Mouse (Mus musculus): ENCODE results near the gene Rps7.

The Rps7 gene

DNA sequence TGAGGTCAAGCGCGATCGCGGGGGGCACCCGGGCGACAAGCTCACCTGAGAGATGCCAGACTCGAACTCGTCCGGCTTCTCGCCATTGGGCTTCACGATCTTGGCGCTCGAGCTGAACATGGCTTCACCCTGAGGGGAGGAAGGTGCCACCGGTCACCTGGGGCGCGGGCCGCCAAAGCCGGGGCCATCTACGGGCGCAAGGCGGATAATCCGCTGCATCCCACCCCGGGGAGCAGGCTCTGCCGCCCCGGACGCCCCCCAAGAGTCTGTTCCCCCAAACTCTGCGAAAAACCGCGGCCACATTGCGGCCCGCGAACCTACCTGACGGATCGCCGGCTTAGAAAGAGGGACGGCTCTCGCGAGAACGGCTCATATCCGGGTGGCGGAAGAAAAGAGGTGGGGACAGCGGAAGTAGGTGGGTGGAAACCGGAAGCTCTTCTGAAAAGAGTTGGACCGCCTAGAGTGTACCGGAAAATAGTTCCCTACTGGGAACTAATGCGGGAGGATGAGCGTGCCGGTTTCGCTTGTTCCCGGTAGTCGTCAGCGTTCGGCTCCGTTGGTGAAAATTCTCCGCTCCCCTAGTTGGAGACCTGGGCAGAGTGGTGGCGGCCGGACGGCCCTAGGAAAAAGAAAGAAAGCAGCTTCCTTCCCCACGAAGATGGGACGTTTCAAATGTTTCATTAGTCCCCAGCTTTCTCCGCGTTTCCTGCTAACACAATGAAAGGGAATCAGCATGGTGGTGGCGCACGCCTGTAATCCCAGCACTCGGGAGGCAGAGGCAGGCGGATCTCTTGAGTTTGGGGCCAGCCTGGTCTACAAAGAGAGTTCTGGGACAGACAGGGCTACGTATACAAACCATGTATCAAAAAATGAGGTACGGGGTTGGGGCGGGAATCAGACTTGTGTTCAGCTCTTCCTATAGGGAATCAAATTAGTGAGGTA is at the start of gene Rps7:
Rps7 (minus strand) TSS at position 419 of the 942 bp plus-strand sequence.
- WGBS: 5% methylated on average over 69 of the region's 69 CpGs

DNA sequence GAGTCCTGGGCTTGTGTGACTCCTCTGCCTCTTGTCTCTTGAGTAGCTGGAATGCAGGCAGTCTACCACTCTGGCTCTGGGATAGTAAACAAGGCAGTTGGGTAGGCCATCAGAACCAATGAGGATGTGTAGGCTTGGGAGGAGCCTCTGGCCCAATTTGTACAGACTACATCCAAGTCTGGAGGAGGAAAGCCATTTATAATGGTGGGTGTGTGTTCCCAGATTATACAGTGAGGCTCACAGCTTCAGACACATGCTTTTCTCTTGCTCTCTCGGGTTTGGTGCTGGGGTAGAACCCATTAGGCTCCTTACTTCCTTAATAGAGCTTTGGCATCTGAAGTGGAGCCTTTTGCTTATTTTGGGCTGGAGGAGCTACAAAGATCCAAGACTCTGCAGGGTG is 48.9 kb upstream of the Rps7 start:
- 47% methylated on average over 1 of the region's 1 CpGs for WGBS

DNA sequence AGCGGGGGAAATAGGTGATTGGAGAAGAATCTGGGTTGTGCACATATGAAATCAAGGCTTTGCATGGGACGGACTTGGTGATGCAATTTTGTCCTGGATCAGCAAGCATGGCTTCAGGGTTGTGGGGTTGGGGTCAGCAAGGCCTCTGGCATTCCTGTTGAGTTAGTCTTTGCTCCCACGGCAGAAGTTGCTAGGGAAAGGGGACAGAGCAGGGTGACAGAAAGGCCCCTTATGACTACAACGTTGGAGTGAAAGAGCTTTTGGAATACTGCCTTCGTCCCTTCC is 40.1 kb upstream of the Rps7 start:
- WGBS: 56% methylated on average over 5 of the region's 5 CpGs

DNA sequence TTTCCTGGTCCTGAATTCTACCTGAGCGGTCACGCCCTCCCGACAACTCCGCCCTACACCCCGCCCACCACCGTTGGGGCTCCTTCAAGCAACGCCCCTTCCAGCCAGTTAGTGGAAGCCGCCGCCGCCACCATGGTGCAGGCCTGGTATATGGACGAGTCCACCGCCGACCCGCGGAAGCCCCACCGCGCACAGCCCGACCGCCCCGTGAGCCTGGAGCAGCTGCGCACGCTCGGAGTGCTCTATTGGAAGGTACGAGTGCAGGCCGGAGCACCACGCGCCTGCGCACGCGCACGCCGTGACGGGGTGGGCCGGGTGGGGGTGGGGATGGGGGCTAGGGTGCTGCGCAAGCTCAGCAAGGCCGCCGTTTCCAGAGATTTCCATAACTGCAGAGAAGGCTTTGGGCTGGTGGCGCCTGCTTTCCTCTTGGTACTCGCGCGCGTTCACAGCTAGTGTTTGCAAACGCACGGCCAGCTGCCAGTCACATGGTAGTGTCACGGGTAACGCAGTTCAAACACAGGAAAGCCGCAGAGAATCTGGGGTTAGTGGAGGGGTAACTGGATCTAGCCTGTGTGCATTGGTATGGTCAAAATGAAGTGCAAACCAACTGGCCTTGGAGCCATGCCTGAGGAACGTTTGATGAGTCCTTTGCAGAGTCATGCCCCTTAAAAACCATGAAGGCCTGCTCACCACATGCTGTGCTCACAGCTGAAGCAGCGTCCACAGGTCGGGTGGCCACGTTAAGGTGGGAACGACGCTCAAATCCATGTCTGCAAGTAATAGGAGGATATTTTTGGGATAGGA is 39.6 kb upstream of the Rps7 start, which contains the start of gene Adi1:
Adi1 (plus strand) TSS at position 111 of the 804 bp plus-strand sequence.
- WGBS: 2% methylated on average over 53 of the region's 53 CpGs

DNA sequence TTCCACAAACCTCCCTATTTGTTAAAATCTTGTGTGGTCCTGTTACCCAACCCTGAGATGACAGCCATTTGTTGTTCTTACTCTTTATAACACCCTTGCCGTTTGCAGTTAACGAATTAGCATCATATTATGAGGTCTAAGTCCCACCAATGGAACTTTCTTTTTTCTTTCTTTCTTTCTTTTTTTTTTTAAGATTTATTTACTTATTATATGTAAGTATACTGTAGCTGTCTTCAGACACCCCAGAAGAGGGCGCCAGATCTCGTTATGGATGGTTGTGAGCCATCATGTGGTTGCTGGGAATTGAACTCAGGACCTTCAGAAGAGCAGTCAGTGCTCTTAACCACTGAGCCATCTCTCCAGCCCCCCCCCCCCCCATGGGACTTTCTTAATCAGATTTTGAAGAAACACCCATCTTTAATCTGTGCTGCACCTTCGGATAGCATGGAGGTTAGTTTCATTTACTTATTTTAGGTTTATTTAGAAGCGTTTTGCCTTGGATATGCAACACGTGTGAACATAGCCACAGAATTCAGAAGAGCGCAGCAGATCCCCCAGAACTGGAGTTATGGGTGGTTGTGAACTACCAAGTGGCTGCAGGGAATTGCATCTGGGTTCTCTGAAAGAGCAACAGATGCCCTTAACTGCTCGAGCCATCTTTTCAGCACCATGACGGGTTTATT is 38.4 kb upstream of the Rps7 start:
- WGBS: 82% methylated on average over 10 of the region's 10 CpGs

DNA sequence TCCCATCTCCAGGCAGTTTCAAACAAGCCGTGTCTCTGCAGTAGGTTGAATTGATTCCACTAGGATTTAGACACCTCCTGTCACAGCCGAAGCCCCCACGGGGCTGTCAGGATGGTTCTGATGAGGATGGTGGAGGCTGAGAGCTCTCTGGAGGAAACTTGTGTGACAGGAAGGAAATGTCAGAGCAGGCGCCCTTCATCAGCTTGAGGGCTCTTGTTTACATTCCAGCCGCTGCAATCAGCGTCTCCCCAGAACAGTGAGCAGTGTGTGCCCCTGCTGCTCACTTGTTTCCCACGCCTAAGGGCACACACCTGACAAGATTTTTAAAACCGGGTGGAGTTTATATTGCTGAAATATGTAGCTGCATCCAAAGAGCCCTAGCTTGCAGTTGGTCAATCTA is 31.5 kb upstream of the Rps7 start:
- WGBS: 63% methylated on average over 8 of the region's 8 CpGs

DNA sequence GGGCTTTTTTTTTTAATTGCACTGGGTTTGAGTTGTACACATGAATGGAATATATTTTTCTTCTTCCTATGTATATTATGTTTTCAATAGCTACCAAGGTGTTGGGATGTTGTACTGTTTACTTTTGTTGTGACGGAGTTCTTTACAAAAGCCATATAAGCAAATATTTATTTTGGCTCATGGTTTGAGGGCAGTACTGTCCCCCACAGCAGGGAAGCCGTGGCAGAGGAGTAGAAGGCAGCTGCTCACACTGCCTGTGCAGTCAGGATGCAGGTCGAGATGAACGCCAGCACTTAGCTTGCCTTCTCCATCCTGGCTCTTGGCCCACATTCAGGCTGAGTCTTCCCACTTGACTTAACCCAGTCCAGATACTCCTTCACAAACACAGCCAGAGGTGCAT is 31.0 kb upstream of the Rps7 start:
- whole genome bisulfite sequencing: 74% methylated on average over 4 of the region's 4 CpGs

DNA sequence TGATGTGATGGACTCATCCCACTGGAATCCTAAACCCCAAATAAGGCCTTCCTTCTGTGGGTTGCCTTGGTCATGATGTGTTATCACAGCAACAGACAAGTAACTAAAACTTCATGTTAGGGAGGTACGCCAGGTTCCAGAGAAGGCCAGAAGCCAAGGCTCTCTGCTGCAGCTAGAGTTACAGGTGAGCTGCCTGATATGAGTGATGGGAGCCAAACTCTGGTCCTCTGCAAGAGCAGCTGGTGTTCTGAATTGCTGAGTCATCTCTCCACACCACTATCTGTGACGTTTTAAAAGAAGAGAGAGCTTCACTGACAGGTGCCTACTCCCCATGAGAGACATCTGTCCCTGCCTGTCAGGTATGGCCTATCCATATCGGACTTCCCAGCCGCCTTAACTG is 26.9 kb upstream of the Rps7 start:
- WGBS: 88% methylated on average over 4 of the region's 4 CpGs

DNA sequence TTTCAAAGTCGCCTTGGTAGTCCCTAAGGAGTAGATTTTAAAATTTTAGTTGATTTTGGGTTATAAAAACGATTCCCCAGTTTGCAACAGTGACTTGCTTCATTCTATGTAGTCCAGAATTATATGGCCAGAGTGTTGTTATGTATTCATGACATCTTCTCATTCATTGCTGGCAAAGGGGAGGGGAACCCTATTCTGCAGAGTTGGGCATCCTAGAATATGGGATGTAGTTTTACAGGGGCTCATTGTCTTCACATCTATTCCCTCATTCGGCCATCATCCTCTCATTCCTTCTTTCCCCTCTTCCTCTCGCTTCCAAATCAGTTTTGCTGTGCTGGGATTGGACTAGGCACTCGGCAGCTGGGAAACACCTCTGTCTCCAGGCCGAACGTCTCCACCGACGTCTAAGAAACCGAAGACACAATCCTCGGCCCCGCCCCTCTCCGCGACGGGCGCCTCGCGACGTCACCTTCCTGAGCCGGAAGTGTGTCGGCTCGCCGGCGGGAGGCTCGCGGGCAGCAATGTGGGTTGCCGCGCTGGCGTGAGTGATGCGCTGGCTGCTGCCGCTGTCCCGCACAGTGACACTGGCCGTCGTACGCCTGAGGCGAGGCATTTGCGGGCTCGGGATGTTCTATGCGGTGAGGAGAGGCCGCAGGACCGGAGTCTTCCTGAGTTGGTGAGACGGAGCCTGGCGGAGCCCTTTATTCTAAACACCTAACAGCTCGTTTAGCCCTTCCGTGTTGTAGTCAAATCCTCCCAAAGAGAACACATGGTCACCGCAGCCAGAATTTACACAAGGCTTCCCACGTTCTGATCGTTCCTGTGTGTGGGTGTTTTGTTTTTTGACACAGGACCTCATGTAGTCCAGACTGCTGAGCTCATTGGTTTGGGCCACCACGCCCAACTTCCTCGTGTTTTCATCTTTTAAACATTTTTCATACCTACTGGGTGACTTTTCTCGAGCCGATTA is 13.7 kb upstream of the Rps7 start, which contains the start of gene Rnaseh1:
Rnaseh1 (plus strand) TSS at position 462 of the 970 bp plus-strand sequence.
- WGBS: 2% methylated on average over 52 of the region's 52 CpGs

DNA sequence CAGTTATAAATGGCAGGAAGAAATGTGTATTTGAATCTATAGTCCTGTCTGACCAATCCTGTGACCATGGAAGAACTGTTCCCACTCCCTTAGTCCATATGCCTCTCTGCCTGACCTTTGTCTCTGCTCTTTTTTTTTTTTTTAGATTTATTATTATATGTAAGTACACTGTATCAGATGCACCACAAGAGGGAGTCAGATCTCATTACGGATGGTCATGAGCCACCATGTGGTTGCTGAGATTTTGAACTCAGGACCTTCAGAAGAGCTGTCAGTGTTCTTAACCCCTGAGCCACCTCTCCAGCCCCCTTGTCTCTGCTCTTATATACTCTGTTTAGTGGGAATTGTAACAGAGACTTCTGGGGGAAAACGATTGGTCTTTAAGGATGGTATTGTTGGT is 3.0 kb upstream of the Rps7 start:
- 65% methylated on average over 2 of the region's 2 CpGs for WGBS

DNA sequence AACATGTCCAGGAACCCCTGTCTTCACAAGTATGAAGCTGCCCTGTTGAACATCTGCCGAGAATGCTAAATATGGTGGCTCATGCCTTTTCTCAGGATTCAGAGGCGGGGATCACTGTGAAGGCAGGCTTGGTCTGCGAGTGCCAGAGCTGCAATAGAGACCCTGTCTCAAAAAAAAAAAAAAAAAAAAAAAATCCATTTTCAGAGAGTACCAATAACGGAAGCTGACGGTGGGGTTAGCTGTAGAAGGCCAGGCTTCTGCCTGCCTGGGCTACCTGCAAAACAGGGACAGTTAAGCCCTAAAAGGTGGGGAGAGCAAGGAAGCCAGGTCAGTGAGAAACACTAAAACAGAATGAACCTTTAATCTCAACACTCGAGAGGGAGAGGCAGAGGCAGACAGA is 790 bp upstream of the Rps7 start:
- 91% methylated on average over 6 of the region's 6 CpGs for WGBS

DNA sequence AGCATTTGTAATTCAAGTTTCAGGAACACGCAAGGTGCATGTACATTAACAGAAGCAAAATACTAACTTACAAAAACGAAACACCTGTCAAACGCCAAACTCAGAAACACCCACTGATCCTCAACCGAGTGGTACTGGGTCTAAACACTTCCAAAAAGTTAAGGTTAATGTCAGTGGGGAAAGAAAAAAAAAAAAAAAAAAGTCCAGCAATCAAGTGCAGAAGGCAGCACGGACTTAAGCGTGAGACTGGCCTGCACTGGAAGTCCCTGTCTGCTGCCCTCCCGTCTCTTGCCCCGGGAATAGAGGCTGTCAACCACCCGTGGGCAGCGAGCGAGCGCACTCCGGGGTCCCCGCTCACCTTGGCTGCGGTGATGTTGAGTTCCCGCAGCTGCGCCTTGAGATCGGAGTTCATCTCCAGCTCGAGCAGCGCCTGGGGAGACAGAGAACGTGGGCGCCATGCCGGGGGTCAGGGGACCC is 657 bp downstream of the Rps7 start:
- WGBS: 2% methylated on average over 23 of the region's 23 CpGs

DNA sequence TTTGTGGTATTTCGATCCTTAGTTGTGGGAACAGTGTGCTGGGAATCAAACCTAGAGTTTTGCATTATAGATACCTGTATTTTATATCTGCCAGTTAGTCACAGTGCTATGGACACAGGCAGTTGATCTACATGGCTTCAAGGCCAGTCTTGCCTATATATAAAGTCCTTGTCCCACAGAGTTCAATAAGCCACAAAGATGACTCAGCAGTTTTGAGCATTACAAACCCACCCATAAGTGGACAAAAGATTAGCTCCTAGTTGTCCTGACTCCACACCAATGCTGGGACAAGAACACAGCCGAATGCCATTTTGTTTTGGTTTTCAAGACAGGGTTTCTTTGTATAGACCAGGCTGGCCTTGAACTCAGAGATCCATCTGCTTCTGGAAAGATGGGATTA is 7.3 kb downstream of the Rps7 start:
- 90% methylated on average over 2 of the region's 2 CpGs for WGBS

DNA sequence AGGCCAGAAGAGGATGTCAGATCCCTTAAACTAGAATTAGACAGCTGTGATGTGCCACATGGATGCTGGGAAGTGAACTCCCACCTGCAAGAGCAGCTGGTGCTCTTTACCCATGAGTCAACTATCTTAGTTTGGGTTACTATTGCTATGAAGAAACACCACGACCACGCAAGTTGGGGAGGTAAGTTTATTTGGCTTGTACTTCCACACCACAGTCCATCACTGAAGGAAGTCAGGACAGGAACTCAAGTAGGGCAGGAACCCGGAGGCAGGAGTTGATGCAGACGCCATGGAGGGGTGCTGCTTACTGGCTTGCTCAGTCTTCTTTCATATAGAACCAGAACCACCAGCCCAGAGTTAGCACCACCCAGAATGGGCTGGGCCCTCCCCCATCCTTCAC is 8.7 kb downstream of the Rps7 start:
- WGBS: 68% methylated on average over 4 of the region's 4 CpGs

DNA sequence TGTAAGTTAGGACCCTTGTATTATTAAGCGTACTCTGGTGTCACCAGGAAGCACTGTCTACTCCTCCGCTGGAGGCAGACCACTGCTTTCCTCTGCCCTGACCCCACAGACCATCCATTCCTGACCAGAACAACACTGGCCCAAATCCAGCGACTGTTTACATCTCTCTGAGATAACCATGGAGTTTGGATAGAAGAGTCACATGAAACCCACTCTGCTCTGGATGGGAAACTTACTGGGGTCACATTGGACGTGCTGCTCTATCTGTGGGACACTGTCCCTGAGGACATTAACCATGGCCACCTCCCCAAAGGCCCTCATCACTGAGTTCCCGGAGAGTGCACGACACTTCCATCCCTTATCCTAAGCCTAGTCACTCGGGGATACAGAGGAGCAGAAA is 10.3 kb downstream of the Rps7 start:
- 89% methylated on average over 7 of the region's 7 CpGs for WGBS

DNA sequence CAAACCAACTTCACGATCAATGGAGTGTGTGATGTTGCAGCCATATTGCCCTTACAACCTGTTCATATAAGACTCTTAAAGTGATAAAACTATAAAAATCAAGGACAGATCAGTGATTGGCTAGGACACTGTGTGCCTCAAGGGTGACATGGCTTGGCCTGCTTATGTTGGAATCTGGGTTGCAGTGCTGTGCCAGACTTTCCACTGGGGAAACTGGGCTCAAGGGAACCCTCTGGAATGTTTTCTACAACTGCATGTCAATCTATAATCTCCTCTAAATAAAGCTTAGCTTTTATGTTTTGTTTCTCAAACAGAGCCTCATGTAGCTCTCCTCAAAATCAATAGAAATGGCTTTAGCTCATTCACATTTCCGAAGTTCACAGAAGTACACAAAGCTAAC is 11.5 kb downstream of the Rps7 start:
- 87% methylated on average over 2 of the region's 2 CpGs for WGBS

DNA sequence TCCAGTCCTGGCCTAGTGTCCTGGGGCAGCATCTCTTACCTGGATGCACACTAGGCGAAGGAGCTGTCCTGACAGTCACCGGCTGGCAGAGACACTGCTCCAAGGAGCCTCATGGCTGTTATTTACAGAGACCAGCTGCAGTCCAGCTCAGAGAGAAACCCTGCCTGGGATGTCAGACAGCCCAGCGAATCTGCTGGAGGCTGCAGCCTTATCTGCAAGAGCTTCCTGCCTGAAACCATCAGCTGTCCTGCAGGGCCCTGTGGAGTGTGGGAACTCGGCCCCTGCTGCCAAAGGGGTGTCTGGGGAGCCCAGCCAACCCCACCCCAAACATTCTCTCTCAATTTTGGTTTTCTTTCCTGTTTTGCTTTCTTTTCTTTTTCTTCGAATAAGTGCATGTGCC is 12.6 kb downstream of the Rps7 start, which contains the start of gene Colec11:
Colec11 (minus strand) TSS at position 183 of the 400 bp plus-strand sequence.
- 56% methylated on average over 5 of the region's 5 CpGs for WGBS

DNA sequence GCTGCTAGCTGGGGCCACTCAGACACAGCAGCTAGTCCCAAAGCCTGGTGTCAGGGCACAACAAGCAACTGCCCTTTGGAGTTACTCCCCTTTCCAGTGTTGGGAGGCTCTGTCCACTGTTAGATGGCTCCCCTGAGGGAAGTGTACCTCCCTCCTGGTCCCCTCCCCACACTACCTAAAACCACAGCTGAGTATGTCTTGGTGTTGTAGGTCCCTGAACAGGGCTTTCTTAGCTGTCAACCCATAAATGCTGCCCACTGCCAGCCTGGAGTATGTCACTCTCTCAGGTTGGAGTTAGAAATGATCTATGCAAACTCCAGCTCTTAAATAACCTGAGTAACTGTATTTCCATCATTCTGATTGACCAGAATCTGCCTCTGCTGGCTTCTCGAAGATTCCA is 13.1 kb downstream of the Rps7 start:
- WGBS: 71% methylated on average over 1 of the region's 1 CpGs

DNA sequence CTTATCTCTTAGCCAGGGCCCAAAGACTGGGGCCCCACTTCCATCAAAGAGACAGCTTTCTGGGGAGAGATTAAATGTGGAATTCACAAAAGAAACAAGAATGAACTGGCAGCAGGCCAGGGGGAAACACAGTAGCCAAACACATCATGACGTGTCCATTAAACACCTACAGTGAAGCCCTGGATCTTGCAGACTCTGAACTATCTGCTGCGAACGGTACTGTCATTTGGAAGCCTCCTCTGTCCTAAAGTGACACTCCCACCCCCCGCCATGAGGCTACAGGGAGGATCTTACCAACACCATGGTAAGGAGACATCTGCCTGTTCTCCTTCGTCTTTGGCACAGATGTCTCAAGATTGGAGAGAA is 13.6 kb downstream of the Rps7 start:
- WGBS: 45% methylated on average over 5 of the region's 5 CpGs

DNA sequence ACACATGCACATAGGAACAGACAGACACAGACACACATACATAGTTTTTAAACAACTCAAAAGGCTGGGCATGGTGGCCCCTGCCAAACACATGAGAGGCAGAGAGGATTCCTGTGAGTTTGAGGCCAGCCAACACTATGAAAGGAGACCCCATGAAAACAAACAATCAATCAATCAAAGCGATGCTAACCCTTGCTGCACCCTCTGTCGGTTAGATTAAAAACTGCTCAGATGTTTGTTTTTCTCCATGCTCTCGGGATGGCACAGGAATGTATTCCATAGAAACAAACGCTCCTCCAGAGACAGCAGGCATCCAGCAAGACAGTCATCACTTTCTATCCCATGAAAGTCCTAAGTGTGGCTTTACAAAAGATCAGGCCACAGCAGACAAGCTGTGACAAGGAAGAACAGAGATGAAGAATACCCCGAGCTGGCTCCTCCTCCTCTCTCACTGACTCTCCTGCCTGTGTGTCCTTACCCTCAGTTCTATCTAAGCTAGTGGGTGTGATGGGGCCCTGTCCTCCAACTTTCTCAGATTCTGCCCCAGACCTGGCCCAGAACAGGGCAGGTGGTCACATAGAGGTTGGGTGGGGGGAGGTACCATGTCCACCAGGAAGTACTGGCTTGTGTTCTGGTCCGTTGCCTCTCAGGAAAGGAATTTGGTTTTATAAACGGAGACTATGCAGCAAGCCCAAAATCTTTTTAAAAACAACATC is 14.1 kb downstream of the Rps7 start:
- WGBS: 24% methylated on average over 7 of the region's 7 CpGs

Data from cerebral cortex, adult 2 months (tissue).